ENCODE assay signal across 8 mouse cellular contexts in the genomic region with DNA sequence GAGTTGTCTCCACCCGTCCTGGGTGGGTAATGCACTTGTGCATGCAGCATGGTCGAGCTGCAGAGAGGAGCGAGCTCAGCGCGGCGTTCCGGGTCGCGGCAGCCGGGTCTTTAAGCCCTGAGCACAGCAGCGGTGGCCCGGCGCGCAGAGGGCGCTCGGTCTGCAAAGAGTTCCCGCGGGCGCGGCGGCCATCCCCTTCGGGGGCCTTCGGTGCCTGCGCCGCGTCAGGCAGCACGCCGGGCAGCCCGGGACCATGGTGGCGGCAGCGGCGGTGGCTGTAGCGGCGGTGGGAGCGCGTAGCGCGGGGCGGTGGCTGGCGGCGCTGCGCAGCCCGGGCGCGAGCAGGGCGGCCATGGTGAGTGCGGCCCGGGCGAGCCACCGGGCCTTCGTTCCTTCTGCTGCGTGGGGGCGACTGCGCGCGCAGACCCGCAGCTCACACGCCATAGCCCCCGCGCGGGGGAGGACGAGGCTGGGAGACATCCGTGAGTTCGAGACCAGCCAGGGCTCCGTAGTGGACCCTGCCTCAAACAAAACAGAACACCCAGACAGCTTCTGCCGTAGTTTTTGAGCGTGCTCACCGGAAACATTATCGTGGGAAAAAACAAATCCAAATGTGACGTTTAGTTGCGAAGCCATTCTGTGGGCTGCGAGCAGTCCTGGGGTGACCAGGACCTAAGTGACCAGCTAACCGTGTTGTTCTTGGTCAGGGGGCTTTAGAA. TPM values are rescaled to one million over a fixed set of nuclear protein-coding genes. Genes with fewer than 3 reads are reported as not detected.
DNase-seq lines count a peak whose midpoint lies in the region; ATAC-seq and TF ChIP-seq lines count a peak whose summit lies in the region.

A gene (plus strand): TSS at position 249 of the 719 bp plus-strand sequence.

- peak in 1 of 2 experiments; percentile 15; a peak in 2 of 4 replicates for TF ChIP-seq CTCF in CH12.LX (conservative IDR thresholded peaks at IDR 0.05 in 1 of 2, IDR thresholded peaks at IDR 0.05 in 1 of 2; ENCODE audit: low read depth in 2 of 2, low read length in 2 of 2)

- TF ChIP-seq RAD21 in CH12.LX (IDR thresholded peaks at IDR 0.05; ENCODE audit: low read depth, low read length), result no peak

- peak within 1 kb of the TSS; percentile 94 for H3K9ac ChIP-seq in CH12.LX (ENCODE audit: insufficient read depth, low read depth)
- peak within 1 kb of the TSS; percentile 75 for H3K9ac ChIP-seq in forebrain, embryonic 11.5 days (ENCODE audit: low read length)
- peak within 1 kb of the TSS; percentile 82 for H3K9ac ChIP-seq in heart, embryonic 15.5 days
- H3K9ac ChIP-seq in liver, embryonic 12.5 days, result peak within 1 kb of the TSS; percentile 86

- TF ChIP-seq POLR2A in CH12.LX (IDR thresholded peaks at IDR 0.05; ENCODE audit: low read depth, low read length), result peak; percentile 62

- TF ChIP-seq EP300 in CH12.LX (IDR thresholded peaks at IDR 0.05; ENCODE audit: low read length), result no peak

- under 1% methylated on average over 59 of the region's 73 CpGs for WGBS in forebrain, embryonic 11.5 days
- whole genome bisulfite sequencing in heart, embryonic 15.5 days, result under 1% methylated on average over 71 of the region's 73 CpGs
- under 1% methylated on average over 73 of the region's 73 CpGs for WGBS in liver, embryonic 12.5 days (ENCODE audit: insufficient replicate concordance)

- in situ Hi-C loops in CH12.LX (cut with MboI; ENCODE audit: low pct_ligation_motif_present, low pct_unique_long_range_greater_than_20kb, low sequenced_read_pairs), result loop anchor here (10.0 kb wide), 1 partner anchor 122 kb away; no protein-coding TSS in a partner anchor

- no peaks in the 10 kb centered on the region for H3K79me2 ChIP-seq in CH12.LX (replicated peaks; ENCODE audit: control insufficient read depth, extremely low read depth, insufficient read depth, poor library complexity, severe bottlenecking)

- peak within 1 kb of the TSS; percentile 74 to 87 (median 82) for H3K4me3 ChIP-seq in CH12.LX (replicated peaks in 1 of 3; ENCODE audit: low read depth in 2 of 3, low read length in 2 of 3, poor library complexity in 1 of 3)
- H3K4me3 ChIP-seq in forebrain, embryonic 11.5 days (ENCODE audit: low read depth, low read length), result peak within 1 kb of the TSS; percentile 41
- H3K4me3 ChIP-seq in heart, embryonic 15.5 days, result peak within 1 kb of the TSS; percentile 63
- peak within 1 kb of the TSS; percentile 71 for H3K4me3 ChIP-seq in liver, embryonic 12.5 days

- H3K36me3 ChIP-seq in CH12.LX (replicated peaks in 1 of 2; ENCODE audit: control insufficient read depth in 1 of 2, insufficient read depth in 1 of 2, low read length in 1 of 2), result peaks cover 14 to 47% of the 10 kb centered on the region in 2 experiments
- no peaks in the 10 kb centered on the region; the same call in 1 of the 2 replicates for H3K36me3 ChIP-seq in forebrain, embryonic 11.5 days (ENCODE audit: control insufficient read depth, insufficient read depth, low read length)
- H3K36me3 ChIP-seq in heart, embryonic 15.5 days, result peaks cover 13% of the 10 kb centered on the region
- H3K36me3 ChIP-seq in liver, embryonic 12.5 days, result peaks cover 23% of the 10 kb centered on the region
- no peaks in the 10 kb centered on the region for H3K36me3 ChIP-seq in splenic B cell, adult 2 months (ENCODE audit: control insufficient read depth, insufficient read depth, low read length, poor library complexity, severe bottlenecking)

- peak within 1 kb of the TSS; percentile 62 for H3K4me2 ChIP-seq in CH12.LX (ENCODE audit: insufficient read depth, low read depth, poor library complexity, severe bottlenecking)
- peak within 1 kb of the TSS; percentile 48 for H3K4me2 ChIP-seq in forebrain, embryonic 11.5 days (ENCODE audit: low read depth, low read length, severe bottlenecking)
- H3K4me2 ChIP-seq in heart, embryonic 15.5 days, result peak within 1 kb of the TSS; percentile 85
- peak within 1 kb of the TSS; percentile 87 for H3K4me2 ChIP-seq in liver, embryonic 12.5 days

- no peaks in the 10 kb centered on the region for H3K27me3 ChIP-seq in CH12.LX (replicated peaks)
- H3K27me3 ChIP-seq in forebrain, embryonic 11.5 days (ENCODE audit: control insufficient read depth, insufficient read depth, low read length), result no peaks in the 10 kb centered on the region
- no peaks in the 10 kb centered on the region for H3K27me3 ChIP-seq in heart, embryonic 15.5 days
- no peaks in the 10 kb centered on the region for H3K27me3 ChIP-seq in liver, embryonic 12.5 days (replicated peaks)
- H3K27me3 ChIP-seq in splenic B cell, adult 2 months (ENCODE audit: control insufficient read depth, insufficient read depth, low read length, poor library complexity, severe bottlenecking), result no peaks in the 10 kb centered on the region

- peak; percentile 89 for ATAC-seq in forebrain, embryonic 11.5 days (replicated peaks; ENCODE audit: low FRiP score)
- peak; percentile 90 for ATAC-seq in heart, embryonic 15.5 days (replicated peaks; ENCODE audit: insufficient number of reproducible peaks, insufficient read depth, low FRiP score, low read depth)
- peak; percentile 88 for ATAC-seq in liver, embryonic 12.5 days

- dilution Hi-C loops in CH12.LX (cut with MboI; ENCODE audit: extremely low pct_ligation_motif_present, extremely low pct_unique_long_range_greater_than_20kb, low sequenced_read_pairs), result no loop called here

- no peaks in the 10 kb centered on the region for H3K9me3 ChIP-seq in CH12.LX (replicated peaks; ENCODE audit: low read length)
- H3K9me3 ChIP-seq in forebrain, embryonic 11.5 days (ENCODE audit: control insufficient read depth, low read length), result no peaks in the 10 kb centered on the region
- H3K9me3 ChIP-seq in heart, embryonic 15.5 days (replicated peaks), result no peaks in the 10 kb centered on the region
- H3K9me3 ChIP-seq in liver, embryonic 12.5 days (replicated peaks), result no peaks in the 10 kb centered on the region

- peaks cover 2 to 13% of the 10 kb centered on the region in 2 experiments; a peak in 2 of 4 replicates for H3K4me1 ChIP-seq in CH12.LX (ENCODE audit: control insufficient read depth in 1 of 2, insufficient read depth in 2 of 2)
- no peaks in the 10 kb centered on the region for H3K4me1 ChIP-seq in forebrain, embryonic 11.5 days (replicated peaks; ENCODE audit: control insufficient read depth, insufficient read depth, low read length)
- H3K4me1 ChIP-seq in heart, embryonic 15.5 days (replicated peaks), result no peaks in the 10 kb centered on the region
- H3K4me1 ChIP-seq in liver, embryonic 12.5 days, result peaks cover 17% of the 10 kb centered on the region

- peak within 1 kb of the TSS; percentile 88 for H3K27ac ChIP-seq in CH12.LX (ENCODE audit: insufficient read depth, low read depth)
- peak within 1 kb of the TSS; percentile 95 for H3K27ac ChIP-seq in forebrain, embryonic 11.5 days (ENCODE audit: low read depth, low read length)
- H3K27ac ChIP-seq in heart, embryonic 15.5 days, result peak within 1 kb of the TSS; percentile 95
- peak within 1 kb of the TSS; percentile 97 for H3K27ac ChIP-seq in liver, embryonic 12.5 days

- DNase-seq in CH12.LX (ENCODE audit: extremely low read depth), result peak; percentile 72
- peak; percentile 67 for DNase-seq in c-Kit-positive CD71-positive TER-119-negative erythroid progenitor cells, embryonic 14.5 days (ENCODE audit: low read depth)
- DNase-seq in forebrain, embryonic 11.5 days (ENCODE audit: low spot score), result peak; percentile 93
- DNase-seq in kidney, postnatal 14 days, result peak; percentile 93
- peak; percentile 88 for DNase-seq in naive thymus-derived CD4-positive, alpha-beta T cell, adult 2 months (ENCODE audit: low read depth)
- DNase-seq in splenic B cell, adult 2 months (ENCODE audit: low read depth, low spot score), result peak; percentile 86

TF ChIP-seq in CH12.LX, 34 proteins besides CTCF, POLR2A, EP300 and RAD21 (continues in another document):
- TF ChIP-seq SIN3A (IDR thresholded peaks at IDR 0.05; ENCODE audit: low read length) (peak; percentile 64; the same call in 1 of the 2 replicates), BHLHE40 (IDR thresholded peaks at IDR 0.05; ENCODE audit: low read depth, low read length) (no peak), ZNF384 (IDR thresholded peaks at IDR 0.05; ENCODE audit: low read depth, low read length) (no peak), SMC3 (IDR thresholded peaks at IDR 0.05; ENCODE audit: low read depth, low read length) (no peak), TCF12 (IDR thresholded peaks at IDR 0.05; ENCODE audit: low read depth, low read length) (peak; percentile 83; the same call in 1 of the 2 replicates), MXI1 (IDR thresholded peaks at IDR 0.05; ENCODE audit: low read depth, low read length) (peak; percentile 23), JUN (IDR thresholded peaks at IDR 0.05; ENCODE audit: insufficient read depth, low read depth, low read length) (no peak), USF1 (IDR thresholded peaks at IDR 0.05; ENCODE audit: low read depth, low read length) (no peak), KAT2A (IDR thresholded peaks at IDR 0.05; ENCODE audit: insufficient replicate concordance, low read length) (no peak), GABPA (IDR thresholded peaks at IDR 0.05; ENCODE audit: insufficient replicate concordance, low read depth, low read length) (no peak), PAX5 (IDR thresholded peaks at IDR 0.05; ENCODE audit: low read length) (no peak), ETS1 (conservative IDR thresholded peaks at IDR 0.05; ENCODE audit: low read depth, low read length) (no peak), USF2 (conservative IDR thresholded peaks at IDR 0.05; ENCODE audit: low read depth, low read length) (no peak), NELFE (IDR thresholded peaks at IDR 0.05; ENCODE audit: low read depth, low read length) (peak; percentile 53), ZC3H11A (IDR thresholded peaks at IDR 0.05; ENCODE audit: low read depth, low read length) (no peak), HCFC1 (IDR thresholded peaks at IDR 0.05; ENCODE audit: low read depth, low read length) (peak; percentile 63), RCOR1 (conservative IDR thresholded peaks at IDR 0.05; ENCODE audit: low read depth, low read length) (0 out of 2 replicates have a peak, but pooled peaks have one; percentile 17), POLR2AphosphoS2 (IDR thresholded peaks at IDR 0.05; ENCODE audit: low read depth, low read length) (no peak), ZKSCAN1 (IDR thresholded peaks at IDR 0.05; ENCODE audit: borderline replicate concordance, low read depth, low read length) (no peak), MAZ (IDR thresholded peaks at IDR 0.05; ENCODE audit: low read depth, low read length) (no peak), E2F4 (IDR thresholded peaks at IDR 0.05; ENCODE audit: insufficient replicate concordance, low read depth, low read length) (no peak), IRF4 (IDR thresholded peaks at IDR 0.05; ENCODE audit: low read depth, low read length) (no peak)

RNA-seq across cellular contexts. Expression of the gene that starts here (rescaled TPM):
- total RNA-seq in CH12.LX (2012; rRNA removed) (28.6 and 32.1 TPM in 2 replicates), CH12.LX (2014; rRNA removed) (19.0 and 20.6 TPM in 2 replicates)
- 44.9 and 45.0 TPM in 2 replicates for polyA plus RNA-seq in CH12.LX (2012; ENCODE audit: insufficient read length, low read depth)
- polyA plus RNA-seq in forebrain, embryonic 11.5 days (2014; fragmentation: Nextera tagmentation; extraction: Ambion mirVana), result 25.8 and 32.9 TPM in 2 replicates
- polyA plus RNA-seq in heart, embryonic 15.5 days (2015; fragmentation: Nextera tagmentation; extraction: Ambion mirVana), result 49.9 and 55.7 TPM in 2 replicates
- polyA plus RNA-seq in liver, embryonic 12.5 days (2016; fragmentation: Nextera tagmentation; extraction: Ambion mirVana), result 45.8 and 47.5 TPM in 2 replicates

Comparison
In these comparisons a context has a peak if more than half of its experiments do, and no peak if none do; other contexts are left out.
1. Peak in every context shown above with its lines: DNase-seq, ATAC-seq, H3K4me3 ChIP-seq and H3K27ac ChIP-seq.